Mouse (Mus musculus) heart, postnatal 0 days (tissue): ENCODE data around the gene Polg2.

Experiments
- CTCF ChIP-seq: IDR thresholded peaks from 2 replicates; pipeline ENCODE4 v1.5.1; 2016; ENCODE audit warnings: antibody characterized with exemption, control low read depth, low read depth
- EP300 ChIP-seq: IDR thresholded peaks from 2 replicates; pipeline ENCODE4 v1.6.1; 2016; ENCODE audit warnings: antibody characterized with exemption, low read depth

DNA sequence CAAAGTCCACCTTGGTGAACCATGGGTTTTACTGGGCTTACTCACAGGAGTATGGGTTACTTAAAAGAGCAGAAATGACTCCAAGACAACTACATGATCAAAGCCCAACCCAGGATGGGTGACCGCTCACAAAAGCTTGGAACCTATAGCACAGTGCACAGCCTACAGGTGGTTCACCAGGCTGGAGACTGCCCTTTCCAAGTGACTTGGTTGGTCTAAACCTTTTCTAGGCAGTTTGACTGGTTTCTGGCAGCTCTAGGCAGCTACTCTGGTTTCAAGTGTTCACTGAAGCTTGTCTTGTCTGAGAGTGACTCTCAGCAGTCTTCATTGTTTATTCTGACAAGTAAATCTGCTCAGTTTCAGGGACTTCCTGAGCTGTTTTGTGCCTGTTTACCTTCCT lies 49.7 kb downstream of the Polg2 start:
- TF ChIP-seq CTCF (no peak), EP300 (no peak)
